Mouse (Mus musculus) hindbrain, postnatal 0 days (tissue): ENCODE measurements around the gene Erbb2. TPM values are rescaled to one million over a fixed set of nuclear protein-coding genes. Genes with fewer than 3 reads are reported as not detected.
A peak's percentile ranks its signal among the peaks of the same experiment; 100 is the strongest.

Experiments
- ATAC-seq: fragments of 200-750 bp; cut with Nextera tagmentation; 2 replicates; pipeline ENCODE4 v1.8.0; 2017; ENCODE audit warnings: mild to moderate bottlenecking, moderate TSS enrichment, moderate library complexity
- DNase-seq: peaks from one replicate; pipeline ENCODE4 v3.0.0-alpha.2; 2015; ENCODE audit warnings: low spot score
- H3K27ac ChIP-seq: fragments of 300-500 bp; sonication (generic); 2 replicates; pipeline ENCODE4 v1.5.1; 2014; ENCODE audit warnings: mild to moderate bottlenecking
- H3K27me3 ChIP-seq: fragments of 300-500 bp; sonication (generic); 2 replicates; pipeline ENCODE4 v1.6.1; 2014; ENCODE audit warnings: low read length, mixed read lengths; ENCODE audit not compliant: insufficient read depth
- H3K36me3 ChIP-seq: fragments of 300-500 bp; sonication (generic); 2 replicates; pipeline ENCODE4 v1.6.1; 2014; ENCODE audit warnings: low read length, mixed read lengths; ENCODE audit not compliant: insufficient read depth
- H3K4me1 ChIP-seq: fragments of 300-500 bp; sonication (generic); 2 replicates; pipeline ENCODE4 v1.6.1; 2014; ENCODE audit warnings: antibody characterized with exemption, low read length, mixed read lengths; ENCODE audit not compliant: insufficient read depth
- H3K4me2 ChIP-seq: fragments of 300-500 bp; sonication (generic); 2 replicates; pipeline ENCODE4 v1.6.1; 2014; ENCODE audit warnings: low read depth, mild to moderate bottlenecking, low read length, moderate library complexity, mixed read lengths
- H3K4me3 ChIP-seq: fragments of 300-500 bp; sonication (generic); 2 replicates; pipeline ENCODE4 v1.5.1; 2014; ENCODE audit warnings: low read length
- H3K9ac ChIP-seq: fragments of 300-500 bp; sonication (generic); replicated peaks from 2 replicates; pipeline ENCODE4 v1.6.1; 2014; ENCODE audit warnings: mild to moderate bottlenecking, low read length, moderate library complexity, mixed read lengths
- H3K9me3 ChIP-seq: fragments of 300-500 bp; sonication (generic); 2 replicates; pipeline ENCODE4 v1.6.1; 2016; ENCODE audit warnings: low read length, mixed read lengths
- CTCF ChIP-seq: IDR thresholded peaks from 2 replicates; pipeline ENCODE4 v1.5.1; 2016; ENCODE audit warnings: antibody characterized with exemption, control low read depth, low read depth
- WGBS: fragments of 180-500 bp; shearing (Covaris S2); extraction: QIAGEN DNeasy Blood & Tissue Kit; methylation state at CpG from one replicate; pipeline ENCODE4 v1.1.7; 2014; 5-methylcytosine and 5-hydroxymethylcytosine counted together
- polyA plus RNA-seq: library from polyadenylated mRNA; unstranded; fragments of >200 nt; fragmentation: Nextera tagmentation; extraction: Ambion mirVana; gene quantifications from 2 replicates; pipeline ENCODE4 v1.2.1, GENCODE M21; 2015
- total RNA-seq: library from RNA; depleted of rRNA; stranded (reverse); fragments of >200 nt; gene quantifications from 2 replicates; pipeline ENCODE4 v1.2.3, GENCODE M21; 2014

Erbb2 gene
- total and polyA plus RNA-seq, 2 experiments from 2014 or later: 5.1 to 11.7 TPM

- Histone ChIP-seq H3K4me3 (no peak overlapping the region), H3K4me1 (no peaks in the 10 kb centered on the region), H3K27me3 (peaks cover 5% of the 10 kb centered on the region; the same call in 1 of the 2 replicates), H3K4me2 (no peak overlapping the region), H3K9me3 (no peaks in the 10 kb centered on the region), H3K27ac (no peak overlapping the region), H3K9ac (no peak overlapping the region), H3K36me3 (no peaks in the 10 kb centered on the region)
- DNase-seq (no peak), ATAC-seq (peak; percentile 28; the same call in 1 of the 2 replicates)
- TF ChIP-seq CTCF: no peak
- WGBS: 51% methylated on average over 8 of the region's 8 CpGs
Measured at GRCm38 (mm10) chr11:98384721-98385637, 27.3 kb upstream of the Erbb2 start.

GRCm38 (mm10) chr11:98385638-98386585 is 26.4 kb upstream of the Erbb2 start, which contains the start of gene Pnmt:
Gene Pnmt (plus strand): TSS chr11:98386450.
- 60% methylated on average over 25 of the region's 25 CpGs for WGBS
- DNase-seq (no peak), ATAC-seq (no peak)
- H3K4me3 ChIP-seq: no peak within 1 kb of the TSS
- no peak within 1 kb of the TSS for H3K9ac ChIP-seq
- H3K4me2 ChIP-seq: no peak within 1 kb of the TSS
- H3K27me3 ChIP-seq: peaks cover 5% of the 10 kb centered on the region; the same call in 1 of the 2 replicates
- no peaks in the 10 kb centered on the region for H3K9me3 ChIP-seq
- no peak for TF ChIP-seq CTCF
- H3K27ac ChIP-seq: no peak within 1 kb of the TSS
- no peaks in the 10 kb centered on the region for H3K36me3 ChIP-seq
- no peaks in the 10 kb centered on the region for H3K4me1 ChIP-seq

GRCm38 (mm10) chr11:98386596-98386995 is 25.7 kb upstream of the Erbb2 start:
- Histone ChIP-seq H3K36me3 (no peaks in the 10 kb centered on the region), H3K27ac (no peak overlapping the region), H3K4me3 (no peak overlapping the region), H3K4me1 (no peaks in the 10 kb centered on the region), H3K4me2 (no peak overlapping the region), H3K9me3 (no peaks in the 10 kb centered on the region), H3K9ac (no peak overlapping the region), H3K27me3 (peaks cover 5% of the 10 kb centered on the region; the same call in 1 of the 2 replicates)
- DNase-seq: no peak
- 21% methylated on average over 24 of the region's 24 CpGs for WGBS
- TF ChIP-seq CTCF: peak; percentile 25; the same call in 1 of the 2 replicates
- ATAC-seq: no peak

- no peak overlapping the region for H3K27ac ChIP-seq
- H3K36me3 ChIP-seq: no peaks in the 10 kb centered on the region
- H3K27me3 ChIP-seq: peaks cover 5% of the 10 kb centered on the region; the same call in 1 of the 2 replicates
- no peak overlapping the region for H3K4me2 ChIP-seq
- H3K4me1 ChIP-seq: no peaks in the 10 kb centered on the region
- no peak for ATAC-seq
- no peak for TF ChIP-seq CTCF
- no peak overlapping the region for H3K4me3 ChIP-seq
- WGBS: 60% methylated on average over 14 of the region's 14 CpGs
- H3K9ac ChIP-seq: no peak overlapping the region
- no peak for DNase-seq
- no peaks in the 10 kb centered on the region for H3K9me3 ChIP-seq
Measured at GRCm38 (mm10) chr11:98387056-98387577, 25.2 kb upstream of the Erbb2 start.

GRCm38 (mm10) chr11:98388282-98388681 is 24.0 kb upstream of the Erbb2 start:
- Histone ChIP-seq H3K9ac (no peak overlapping the region), H3K4me3 (no peak overlapping the region)
- no peak for DNase-seq

GRCm38 (mm10) chr11:98389221-98389780 is 23.0 kb upstream of the Erbb2 start:
- TF ChIP-seq CTCF: peak; percentile 74
- peak; percentile 77 for DNase-seq
- 0 out of 2 replicates have a peak, but pooled peaks have one; percentile 10 for ATAC-seq
- Histone ChIP-seq H3K4me1 (no peaks in the 10 kb centered on the region; the same call in 1 of the 2 replicates), H3K9me3 (no peaks in the 10 kb centered on the region), H3K4me3 (no peak overlapping the region), H3K9ac (no peak overlapping the region), H3K27ac (no peak overlapping the region), H3K36me3 (no peaks in the 10 kb centered on the region), H3K27me3 (peaks cover 5% of the 10 kb centered on the region; the same call in 1 of the 2 replicates), H3K4me2 (no peak overlapping the region)
- 34% methylated on average over 9 of the region's 9 CpGs for WGBS

More at GRCm38 (mm10) chr11:98388282-98388681, 24.0 kb upstream of the Erbb2 start:
- Histone ChIP-seq H3K4me1 (no peaks in the 10 kb centered on the region), H3K27me3 (peaks cover 5% of the 10 kb centered on the region; the same call in 1 of the 2 replicates), H3K36me3 (no peaks in the 10 kb centered on the region), H3K27ac (no peak overlapping the region), H3K9me3 (no peaks in the 10 kb centered on the region), H3K4me2 (no peak overlapping the region)
- ATAC-seq: no peak
- 76% methylated on average over 10 of the region's 10 CpGs for WGBS
- no peak for TF ChIP-seq CTCF
